Mouse (Mus musculus) CD4-positive, CD25-positive, alpha-beta regulatory T cell, adult 2 months (primary cell): Measurements from ENCODE around the gene Thsd7a.

Experiments used
- DNase-seq: peaks from one replicate; pipeline ENCODE4 v3.0.0-alpha.2; 2012; ENCODE audit warnings: low read depth, low spot score

The Thsd7a gene

DNA sequence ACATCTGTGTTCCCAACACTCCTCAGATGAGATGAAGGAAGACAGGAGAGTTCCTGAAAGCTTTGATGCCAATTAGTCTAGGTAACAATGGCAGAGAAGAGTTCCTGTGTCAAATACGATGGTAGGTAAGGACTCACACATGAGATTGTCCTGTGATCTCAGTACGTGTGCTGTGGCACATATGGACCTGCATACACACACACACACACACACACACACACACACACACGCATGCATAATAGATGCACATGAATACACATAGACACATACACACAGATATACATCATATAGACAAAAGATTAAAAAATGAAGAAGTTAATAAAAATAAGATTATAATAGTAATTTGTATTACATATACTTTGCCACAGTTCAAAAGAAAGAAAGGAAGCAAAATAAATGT, 56.0 kb downstream of the Thsd7a start:
- DNase-seq, result no peak

DNA sequence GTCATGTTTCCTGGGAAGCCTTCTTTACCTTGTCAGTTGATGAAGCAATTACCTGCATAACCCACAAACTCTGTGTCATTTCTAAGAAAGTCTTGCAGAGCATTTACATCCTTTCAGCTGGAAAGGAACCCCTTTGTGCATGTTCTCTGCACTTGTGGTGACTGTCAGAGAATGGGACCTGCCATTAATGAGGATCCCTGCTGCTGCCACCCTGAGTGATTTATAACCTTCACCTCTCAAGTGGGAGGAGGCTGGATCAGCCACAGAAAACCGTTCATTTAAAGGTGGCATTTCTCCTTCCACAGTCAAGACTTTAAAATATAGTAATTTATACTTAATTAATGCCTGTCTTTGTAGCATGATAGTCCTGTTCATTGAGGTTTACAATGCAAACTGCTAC, 99.6 kb downstream of the Thsd7a start:
- no peak for DNase-seq

DNA sequence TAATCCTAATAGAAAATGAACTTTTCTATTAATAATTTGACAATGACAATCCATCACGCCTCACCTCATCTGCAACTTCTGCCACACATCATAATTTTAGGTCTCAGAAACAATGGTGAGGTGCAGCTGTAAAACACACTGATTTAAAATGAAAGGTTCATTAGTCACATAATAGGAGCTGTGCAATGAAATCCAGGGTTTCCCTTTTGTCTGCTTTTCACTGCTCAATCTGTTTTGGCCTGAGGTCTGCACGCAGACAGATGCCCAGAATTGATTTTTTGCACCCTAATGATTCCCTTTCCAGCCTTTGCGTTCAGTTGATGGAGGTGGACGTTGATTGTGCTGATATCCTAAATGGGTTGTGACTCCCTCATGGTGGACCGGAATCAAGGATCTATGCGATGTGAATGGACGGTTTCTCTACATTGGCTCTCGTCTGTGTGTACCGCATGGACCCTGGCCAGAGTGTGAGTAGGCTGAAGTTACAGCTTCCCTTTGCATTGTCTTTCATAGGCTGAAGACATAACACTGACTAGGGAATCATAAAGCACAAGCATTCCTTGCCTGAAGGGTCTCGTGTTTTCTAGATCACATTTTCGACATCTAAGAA, 120.5 kb downstream of the Thsd7a start:
- DNase-seq, result no peak

DNA sequence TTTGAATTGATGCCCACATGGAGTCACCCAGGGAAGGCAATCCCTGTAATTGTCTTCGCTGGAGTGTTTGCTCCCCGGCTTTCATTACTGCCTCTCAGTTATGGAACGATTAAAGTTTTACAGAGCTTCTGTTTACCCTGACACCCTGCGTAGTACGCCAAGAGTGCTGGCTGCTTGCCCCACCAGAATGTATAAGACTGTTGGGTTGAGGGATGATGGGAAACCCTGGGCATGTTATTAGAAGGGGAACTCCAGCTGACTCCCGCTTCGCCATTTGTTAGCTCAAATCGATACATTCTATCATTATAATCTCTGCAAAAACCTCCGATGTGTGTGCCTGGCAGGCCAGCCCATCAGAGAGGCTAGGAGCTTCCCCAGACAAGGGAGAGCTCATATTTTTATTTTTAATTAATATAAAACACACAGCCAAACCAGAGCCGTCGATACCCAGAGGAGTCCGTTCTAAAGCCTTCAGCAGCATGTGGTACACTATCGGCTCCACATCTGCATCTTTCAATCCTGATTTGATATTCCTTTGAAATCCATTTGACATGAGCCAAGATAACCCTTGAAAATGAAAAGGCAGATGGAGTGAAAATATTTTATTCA, 142.5 kb downstream of the Thsd7a start:
- DNase-seq, result no peak

DNA sequence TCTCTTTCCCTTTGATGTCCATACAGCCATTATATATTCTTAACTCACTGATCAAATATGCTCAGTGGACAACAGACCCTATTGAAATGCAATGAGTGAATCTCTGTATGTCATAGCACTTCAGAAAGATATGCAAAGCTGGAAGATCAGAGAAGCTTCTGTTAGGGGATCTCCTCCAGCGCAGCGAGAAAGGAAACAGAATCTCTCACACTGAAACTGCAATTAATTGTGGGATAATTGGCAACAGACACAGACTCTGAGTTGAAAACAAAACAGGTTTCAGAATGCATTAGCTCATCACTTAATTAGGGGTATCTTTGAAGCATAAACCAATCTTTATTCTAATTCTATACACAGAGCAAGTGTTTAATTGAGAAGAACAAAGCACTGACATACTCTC, 146.3 kb downstream of the Thsd7a start:
- DNase-seq, result no peak

DNA sequence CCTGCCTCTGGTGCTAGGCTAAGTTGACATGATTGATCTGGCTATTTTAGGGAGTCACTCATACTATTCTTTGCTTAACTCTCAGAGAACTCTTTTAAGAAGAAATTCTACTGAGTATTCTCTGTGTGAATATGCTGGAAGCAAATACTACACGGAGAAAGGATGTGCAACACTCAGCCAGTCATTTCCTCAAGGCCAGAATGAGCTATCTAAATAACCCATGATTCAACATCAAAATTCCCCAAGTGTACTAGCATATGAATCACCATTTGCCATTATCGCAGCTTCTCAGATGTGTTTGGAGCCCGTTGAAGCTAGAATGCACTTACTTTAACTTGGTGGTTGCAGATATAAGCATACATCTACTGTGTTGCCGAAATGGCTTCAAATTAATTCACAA, 147.0 kb downstream of the Thsd7a start:
- no peak for DNase-seq

DNA sequence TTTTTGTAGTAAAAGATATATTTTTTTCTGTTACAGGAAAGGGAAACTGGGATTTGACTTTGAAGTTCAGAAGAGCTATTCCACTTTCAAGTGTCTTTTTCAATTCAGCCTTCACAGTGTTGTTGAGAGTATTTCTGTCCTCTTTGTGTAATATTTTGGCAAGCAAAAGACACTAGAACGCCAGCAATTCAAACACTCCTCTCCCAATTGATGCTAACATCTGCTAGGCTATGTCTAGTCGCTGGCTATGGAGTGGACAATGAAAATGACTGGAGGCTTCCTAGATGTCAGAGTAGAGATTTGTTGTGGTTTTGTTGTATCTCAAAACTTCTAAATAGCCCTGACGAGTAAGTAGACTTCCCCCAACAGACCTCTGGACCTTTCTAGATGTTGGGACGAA, 164.8 kb downstream of the Thsd7a start:
- no peak for DNase-seq

DNA sequence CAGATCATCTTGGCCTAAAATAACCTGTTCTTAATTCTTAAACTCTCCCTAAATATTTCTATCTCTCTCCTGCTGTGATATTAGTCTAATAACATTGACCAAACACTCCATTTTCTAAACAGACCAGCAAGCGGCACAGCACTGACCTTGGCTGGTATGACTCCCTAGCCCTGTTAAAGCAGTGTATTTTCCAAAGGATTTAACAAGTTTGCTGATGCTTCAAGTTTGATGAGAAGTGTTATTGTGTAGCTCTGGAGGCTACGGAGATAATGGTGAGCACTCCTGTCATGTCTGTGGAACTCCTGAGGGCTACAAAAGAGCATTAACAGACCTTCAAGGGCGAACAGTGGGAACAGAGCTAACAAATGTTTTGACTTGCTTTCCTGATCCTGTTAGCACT, 168.1 kb downstream of the Thsd7a start:
- no peak for DNase-seq

DNA sequence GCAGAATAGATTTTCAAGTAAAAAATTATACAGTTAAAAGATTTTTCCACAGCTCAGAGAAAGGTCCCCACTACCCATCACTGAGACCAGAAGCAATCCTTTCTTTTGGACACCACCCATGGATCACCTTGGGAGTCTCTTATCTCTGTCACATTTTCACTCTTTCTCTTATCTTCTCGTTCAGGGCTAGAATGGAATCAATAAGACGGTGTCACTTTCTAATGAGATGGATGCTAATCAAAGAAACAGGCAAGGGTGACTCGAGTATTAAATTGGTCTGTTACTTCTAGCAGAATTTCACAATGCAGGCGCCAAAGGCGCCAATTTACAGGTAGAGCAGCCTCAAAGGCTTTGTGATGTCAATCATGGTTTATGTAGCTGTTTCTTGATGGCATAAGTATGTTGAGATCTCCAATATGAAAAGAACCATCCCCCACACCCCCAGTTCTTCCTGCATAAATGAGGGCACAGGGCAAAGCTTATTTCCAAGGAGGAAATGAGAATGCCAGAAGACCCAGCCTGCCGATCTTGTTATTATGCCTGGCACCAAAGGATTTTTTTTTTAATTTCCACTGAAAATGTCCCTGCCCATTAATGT, 173.5 kb downstream of the Thsd7a start:
- no peak for DNase-seq

DNA sequence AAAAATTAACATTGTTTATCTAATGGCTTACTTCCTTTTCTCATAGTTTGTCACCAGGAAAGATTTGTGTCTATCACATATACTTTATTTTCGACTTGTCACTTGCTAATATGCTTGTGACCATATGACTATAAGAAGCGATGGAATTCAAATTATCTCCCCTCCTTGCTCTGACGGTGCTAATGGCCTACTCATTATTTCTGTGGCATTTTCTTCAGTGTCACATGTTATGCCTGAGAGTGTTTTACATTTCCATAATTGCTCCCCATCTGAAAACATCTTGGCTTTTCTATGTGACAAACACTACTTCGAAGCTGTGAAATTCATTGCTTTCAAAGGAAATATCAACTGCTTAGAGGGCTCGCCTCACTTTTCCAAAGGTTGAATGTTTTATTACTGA, 177.0 kb downstream of the Thsd7a start:
- no peak for DNase-seq

DNA sequence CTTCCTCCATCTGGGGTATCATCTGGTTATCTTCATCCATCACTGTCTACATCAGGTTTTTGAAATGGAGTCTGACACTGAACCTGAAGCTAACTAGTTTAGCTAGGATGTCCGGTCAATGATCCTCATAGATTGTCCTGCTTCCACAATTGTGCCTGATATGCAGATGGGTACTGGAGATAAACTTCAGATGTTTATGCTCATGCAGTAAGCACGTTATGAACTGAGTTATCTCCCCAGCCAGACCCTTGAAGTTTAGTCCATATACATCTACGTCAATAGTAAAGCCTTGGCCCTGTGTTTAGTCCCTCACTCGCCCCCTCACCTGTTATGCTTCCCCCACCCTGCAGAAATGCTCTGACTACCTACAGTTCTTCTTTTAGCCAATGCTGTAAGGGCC, 184.1 kb downstream of the Thsd7a start:
- no peak for DNase-seq

DNA sequence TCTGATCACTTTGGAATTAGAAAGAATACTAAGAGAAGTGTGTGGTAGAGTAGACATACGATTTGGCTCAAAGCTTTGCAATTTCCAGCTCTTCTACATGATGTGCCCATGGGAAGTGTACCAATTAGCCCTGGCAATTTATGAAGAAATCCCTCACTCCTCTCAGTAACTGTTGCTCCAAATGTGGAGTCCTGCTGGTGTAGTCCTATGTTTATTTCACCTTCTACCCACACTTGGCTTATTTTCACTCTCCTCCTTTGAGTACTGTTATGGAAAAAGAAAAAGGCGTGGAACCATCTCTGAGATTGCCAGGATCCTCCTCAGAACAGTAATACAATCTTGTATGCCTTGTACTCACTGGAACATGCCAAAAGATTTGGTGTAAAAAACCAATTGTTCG, 186.9 kb downstream of the Thsd7a start:
- no peak for DNase-seq

DNA sequence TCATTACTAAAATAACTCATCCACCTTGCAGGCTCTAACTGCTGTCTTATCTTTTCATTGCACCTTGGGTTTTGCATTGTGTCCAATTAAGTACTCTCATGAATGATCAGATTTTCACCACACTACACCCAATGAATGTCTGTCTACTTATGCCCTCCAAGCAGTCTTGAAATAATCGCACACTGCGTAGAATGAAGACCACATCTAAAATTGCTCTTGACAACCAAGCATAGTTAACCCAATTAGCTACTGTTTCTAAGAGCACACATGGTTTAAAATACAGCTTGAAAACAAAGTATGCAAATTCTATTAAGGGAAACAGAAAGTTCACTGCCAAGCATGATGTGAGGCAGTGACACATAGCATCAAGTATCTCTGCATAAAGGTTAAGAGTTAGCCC, 188.7 kb downstream of the Thsd7a start:
- no peak for DNase-seq

DNA sequence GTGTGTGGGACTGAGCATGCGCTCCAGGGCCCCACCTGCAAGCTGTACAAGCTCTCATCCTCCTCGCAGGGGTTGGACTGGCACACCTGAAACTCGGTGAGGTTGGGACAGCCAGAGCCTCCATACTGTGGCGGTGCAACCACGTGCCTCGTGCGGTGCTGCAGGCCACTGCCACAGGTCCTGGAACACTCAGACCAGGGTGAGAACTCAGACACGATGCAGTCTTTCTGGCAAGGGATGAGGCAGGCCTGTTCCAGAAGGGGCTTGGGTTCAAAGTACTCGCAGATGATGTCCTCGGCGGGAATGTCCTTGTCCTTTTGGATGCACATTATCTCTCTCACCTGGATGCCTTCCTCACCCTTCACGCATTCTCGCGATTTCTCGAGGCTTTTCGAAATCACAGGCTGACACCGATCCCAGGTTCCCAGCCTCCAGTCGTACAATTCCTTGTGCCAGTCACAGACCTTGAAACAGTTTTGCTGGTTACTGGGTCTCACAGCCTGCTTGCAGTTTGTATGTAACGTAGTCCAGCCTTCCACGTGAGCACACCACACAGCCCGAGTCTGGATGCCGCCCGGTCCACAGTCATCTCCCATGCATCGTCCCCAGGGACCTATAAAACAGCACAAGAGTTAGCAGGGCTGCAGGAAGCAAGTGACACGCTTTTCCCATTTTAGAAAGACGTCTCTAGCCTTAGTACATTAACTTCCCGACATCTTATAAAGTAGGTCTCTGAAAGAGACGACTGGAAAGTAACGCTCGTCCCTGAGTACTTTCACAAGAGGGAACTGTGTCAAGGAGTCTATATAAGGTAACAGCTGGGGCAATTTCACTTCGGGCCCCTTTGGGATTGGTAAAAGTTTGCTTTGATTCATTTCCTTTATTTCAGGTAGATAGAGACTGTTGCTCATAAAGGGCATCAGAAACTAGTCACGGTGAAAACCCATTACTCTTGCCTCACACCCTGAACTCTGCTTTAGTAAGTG, 193.8 kb downstream of the Thsd7a start:
- DNase-seq, result no peak

DNA sequence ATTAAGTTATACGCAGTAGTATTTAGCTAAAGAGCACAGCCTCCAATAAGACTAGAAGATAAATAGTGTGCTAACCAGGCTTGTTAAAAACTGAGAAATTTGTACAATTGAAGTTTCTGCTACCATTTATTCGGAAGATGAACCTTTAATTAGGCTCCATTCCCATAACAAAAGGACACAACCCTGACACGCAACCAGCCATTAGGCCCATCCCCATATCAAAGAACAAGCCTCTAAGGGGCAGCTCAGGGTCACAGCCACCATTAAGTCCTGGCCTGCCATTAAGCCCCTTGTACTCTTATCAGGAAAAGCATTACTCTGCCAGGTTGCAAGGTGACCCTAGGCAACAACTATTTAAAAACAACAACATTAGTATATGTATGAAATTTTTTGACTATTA, 198.0 kb downstream of the Thsd7a start:
- no peak for DNase-seq

DNA sequence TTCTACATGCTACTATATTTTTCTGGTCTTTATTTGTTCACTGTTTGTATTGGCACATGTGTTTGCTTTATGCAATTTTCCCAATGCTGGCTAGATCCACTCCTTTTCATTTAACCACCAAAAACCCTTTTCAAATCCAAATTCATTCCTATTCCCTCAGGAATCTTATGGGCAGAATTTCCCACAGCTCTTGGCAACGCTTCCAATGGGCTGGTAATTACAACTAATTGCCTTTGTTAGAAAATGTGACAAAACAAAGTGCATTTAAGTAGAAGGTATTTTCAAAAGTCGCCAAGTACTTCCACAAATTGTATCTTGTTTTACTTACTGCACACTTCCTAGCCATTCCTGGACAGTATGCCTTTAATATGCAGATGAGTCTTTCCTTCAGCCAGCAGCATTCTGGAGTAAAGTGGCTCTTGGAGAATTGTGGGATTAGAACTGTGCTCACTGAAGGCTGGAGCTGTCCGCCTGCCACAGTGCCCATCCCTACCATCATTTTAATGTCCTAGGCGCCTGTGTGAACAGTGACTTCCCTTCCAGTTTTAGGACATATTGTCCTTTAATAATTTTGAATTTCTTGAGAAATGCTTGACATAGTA, 199.1 kb downstream of the Thsd7a start:
- no peak for DNase-seq

DNA sequence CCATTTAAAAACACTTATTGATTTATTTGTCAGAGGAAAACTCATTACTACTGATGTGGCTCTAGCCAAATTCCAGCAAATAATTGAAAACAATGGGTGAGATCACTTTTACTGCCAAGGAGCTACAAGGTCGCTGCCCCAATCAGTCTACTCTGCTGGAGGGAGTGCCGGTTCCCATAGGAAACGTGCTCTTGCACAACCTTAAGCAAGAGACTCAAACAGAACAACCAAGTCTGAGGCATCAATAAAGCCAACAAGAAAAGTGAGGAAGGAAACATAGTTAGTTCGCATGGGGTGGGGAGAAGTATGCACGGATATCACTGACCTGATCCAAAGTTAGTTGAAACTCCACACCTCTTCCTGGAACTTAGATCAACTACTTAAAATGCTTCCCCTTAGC, 205.1 kb downstream of the Thsd7a start:
- DNase-seq, result no peak

DNA sequence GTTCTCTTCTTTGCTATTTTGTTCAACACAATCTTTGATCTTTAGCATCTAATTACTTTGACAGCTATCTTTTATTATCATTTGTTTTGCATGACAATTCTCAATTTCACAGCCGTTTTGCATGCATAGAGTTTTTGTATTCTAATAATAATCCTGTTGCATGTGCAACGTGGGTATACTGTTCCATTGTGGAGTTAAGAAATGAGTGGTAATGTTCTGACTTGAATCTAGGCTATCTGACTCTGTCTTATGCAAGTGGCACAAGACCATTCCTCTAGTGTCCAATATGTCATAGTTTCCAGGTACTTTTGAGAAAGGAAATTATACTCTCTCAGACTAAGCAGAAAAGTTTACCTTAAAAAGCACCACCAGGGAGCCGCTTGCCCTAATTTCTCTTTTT, 206.7 kb downstream of the Thsd7a start:
- DNase-seq, result no peak

DNA sequence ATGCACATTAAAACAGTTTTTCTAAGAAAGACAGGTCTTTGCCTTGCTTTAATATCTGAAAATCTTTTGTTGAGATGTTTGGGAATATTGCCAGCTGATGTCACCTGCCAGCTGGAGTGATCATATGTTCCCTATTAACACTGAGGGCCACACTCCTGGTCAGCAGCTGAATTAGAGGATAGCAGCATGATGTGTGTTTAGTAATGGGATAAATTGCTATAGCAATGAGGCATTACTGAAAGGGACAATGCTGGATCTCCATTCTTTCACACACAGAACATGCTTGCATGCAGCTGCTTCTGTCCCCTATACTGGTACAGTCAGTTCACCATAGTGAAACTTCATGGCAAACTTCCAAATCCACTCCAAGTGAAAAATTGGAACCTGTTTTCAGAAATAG, 230.1 kb downstream of the Thsd7a start:
- DNase-seq, result no peak

DNA sequence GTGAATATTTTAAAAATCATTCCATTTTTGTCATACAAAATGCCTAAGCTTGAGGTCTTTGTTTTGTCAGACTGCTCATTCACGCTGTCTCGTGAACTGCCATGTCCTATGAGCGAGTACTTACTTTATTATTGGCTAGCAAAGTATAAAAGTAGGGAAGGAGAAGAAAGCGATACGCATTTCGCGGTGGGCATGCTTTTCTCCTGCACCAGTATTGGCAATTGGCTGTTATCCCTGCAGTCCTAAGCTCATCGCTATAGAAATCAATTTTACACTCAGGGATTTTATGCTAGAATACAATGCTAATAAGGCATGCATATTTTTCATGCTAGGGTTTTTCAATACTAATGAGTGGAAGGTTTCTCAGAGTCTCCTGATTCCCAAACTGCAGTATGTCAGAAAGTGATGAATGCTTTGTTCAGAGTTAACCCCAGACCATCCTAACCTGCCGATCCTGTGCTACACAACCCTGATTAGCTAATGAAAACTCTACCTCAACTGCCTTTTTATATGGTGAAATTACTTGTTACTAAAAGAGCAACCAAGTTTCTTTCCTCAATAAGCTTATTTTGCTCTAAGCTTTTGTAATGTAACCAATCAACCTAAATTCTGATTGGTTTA, 230.8 kb downstream of the Thsd7a start:
- no peak for DNase-seq

DNA sequence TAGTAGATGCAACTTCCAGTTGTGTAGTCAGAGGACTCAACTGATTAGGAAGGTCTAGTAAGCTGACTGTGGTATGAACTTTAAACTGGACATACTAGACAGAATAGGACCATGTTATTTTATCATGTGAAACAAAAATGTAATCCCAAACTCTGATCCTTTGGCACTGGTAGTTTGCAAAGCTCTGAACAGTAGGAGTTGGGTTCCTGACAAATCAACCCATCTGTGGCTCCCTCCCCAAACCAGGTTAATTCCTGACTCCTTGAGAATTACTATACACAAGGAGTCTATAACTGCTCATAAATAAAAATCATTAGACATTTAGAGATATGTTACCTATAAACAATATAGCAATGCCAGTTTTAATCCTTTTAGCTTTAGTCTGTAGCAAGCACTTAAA, 231.5 kb downstream of the Thsd7a start:
- DNase-seq, result no peak

DNA sequence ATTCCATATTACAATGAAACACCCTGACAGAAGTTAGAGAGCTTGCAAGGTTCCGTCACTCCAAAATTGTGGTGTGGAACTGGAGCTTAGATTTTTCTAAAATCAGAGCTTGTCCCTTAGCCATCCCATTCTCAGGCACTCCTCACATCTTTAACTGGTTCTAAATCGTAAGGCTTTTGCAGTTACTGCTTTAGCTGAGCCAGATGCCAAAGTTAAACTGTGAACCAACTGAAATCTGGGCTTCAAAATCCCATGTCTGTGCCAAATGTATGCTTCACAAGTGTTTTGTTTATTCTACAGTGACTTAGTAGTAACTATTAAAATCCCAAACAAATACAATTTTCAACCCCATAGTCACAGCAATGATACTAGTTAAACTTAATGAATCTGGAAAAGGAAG, 242.3 kb downstream of the Thsd7a start:
- DNase-seq, result no peak
